ENCODE assay signal across 12 mouse cellular contexts in the genomic region with DNA sequence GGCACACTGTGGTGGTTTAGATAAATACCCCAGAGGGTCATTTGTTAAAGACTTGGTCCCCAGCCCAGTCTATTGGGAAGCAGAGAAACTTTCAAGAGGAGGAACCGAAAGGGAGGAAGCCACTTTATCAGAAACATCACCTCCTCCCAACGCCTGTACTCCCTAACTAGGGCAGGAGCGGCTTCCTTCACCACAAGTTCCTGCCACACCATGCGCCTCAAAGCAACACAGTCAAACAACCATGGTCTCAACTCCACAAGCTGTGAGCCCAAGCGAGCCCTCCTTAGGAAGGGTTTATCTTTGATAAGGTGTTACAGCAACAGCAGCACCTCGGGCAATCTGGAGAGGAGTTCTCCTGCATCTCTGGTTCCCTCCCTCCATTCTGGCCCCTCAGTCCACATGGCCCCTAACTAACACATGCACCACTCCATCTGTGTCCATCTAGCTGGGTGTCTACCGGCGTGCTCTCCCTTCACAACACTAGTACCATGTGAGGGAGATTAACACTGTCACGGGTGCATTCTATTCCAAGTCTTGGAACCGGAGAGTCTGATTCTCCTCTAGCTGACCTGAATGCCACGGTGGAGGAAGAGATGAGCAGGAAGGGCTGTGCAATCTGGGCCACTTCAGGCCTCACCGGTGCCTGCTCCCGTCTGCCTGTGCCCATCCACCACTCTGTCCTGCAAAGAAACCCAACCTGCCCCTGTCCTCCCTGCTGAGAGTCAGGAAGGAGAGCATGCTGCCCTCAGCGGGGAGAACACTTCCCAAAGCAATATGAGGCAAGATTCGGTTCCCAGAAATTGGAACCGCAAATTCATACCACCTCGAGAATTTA.
DNase-seq lines count a peak whose midpoint lies in the region; ATAC-seq lines count a peak whose summit lies in the region.
"Had no signal": no experiment of that assay in that cellular context is flagged by ENCODE, and none has a peak within 500 bp of the region (broad histone marks: within the 10 kb centered on the region; RNA-seq: fewer than 3 reads in every experiment).

No protein-coding gene starts in this region.

- H3K36me3 ChIP-seq in hindbrain, embryonic 16.5 days (ENCODE audit: control insufficient read depth, insufficient read depth, low read length): no peaks in the 10 kb centered on the region
- no peaks in the 10 kb centered on the region for H3K36me3 ChIP-seq in hindbrain, embryonic 14.5 days (replicated peaks; ENCODE audit: control insufficient read depth, insufficient read depth)
- H3K36me3 ChIP-seq in intestine, embryonic 15.5 days: no peaks in the 10 kb centered on the region

- no peak overlapping the region for H3K4me3 ChIP-seq in hindbrain, embryonic 16.5 days (ENCODE audit: low read length)
- no peak overlapping the region for H3K4me3 ChIP-seq in hindbrain, embryonic 14.5 days (replicated peaks; ENCODE audit: low read length)
- no peak overlapping the region for H3K4me3 ChIP-seq in intestine, embryonic 15.5 days (replicated peaks)

- no peak overlapping the region for H3K9ac ChIP-seq in hindbrain, embryonic 16.5 days (ENCODE audit: low read depth, low read length)
- H3K9ac ChIP-seq in hindbrain, embryonic 14.5 days: no peak overlapping the region
- no peak overlapping the region for H3K9ac ChIP-seq in intestine, embryonic 15.5 days

- no peaks in the 10 kb centered on the region; the same call in 1 of the 2 replicates for H3K4me1 ChIP-seq in hindbrain, embryonic 16.5 days (ENCODE audit: control insufficient read depth, insufficient read depth, low read depth, low read length)
- H3K4me1 ChIP-seq in hindbrain, embryonic 14.5 days (replicated peaks; ENCODE audit: control insufficient read depth, insufficient read depth, low read length): 0 out of 2 replicates have a peak, but pooled peaks cover 6% of the 10 kb centered on the region
- 0 out of 2 replicates have a peak, but pooled peaks cover 7% of the 10 kb centered on the region for H3K4me1 ChIP-seq in intestine, embryonic 15.5 days (replicated peaks)

- H3K9me3 ChIP-seq in hindbrain, embryonic 16.5 days (ENCODE audit: control insufficient read depth, low read length): no peaks in the 10 kb centered on the region; the same call in 1 of the 2 replicates
- peaks cover 6% of the 10 kb centered on the region; the same call in 1 of the 2 replicates for H3K9me3 ChIP-seq in hindbrain, embryonic 14.5 days (ENCODE audit: control insufficient read depth, low read length)
- H3K9me3 ChIP-seq in intestine, embryonic 15.5 days: no peaks in the 10 kb centered on the region

- no peak overlapping the region for H3K4me2 ChIP-seq in hindbrain, embryonic 16.5 days (ENCODE audit: low read length)
- no peak overlapping the region for H3K4me2 ChIP-seq in hindbrain, embryonic 14.5 days (replicated peaks)
- H3K4me2 ChIP-seq in intestine, embryonic 15.5 days (replicated peaks): no peak overlapping the region

- 85% methylated on average over 17 of the region's 17 CpGs for WGBS in hindbrain, embryonic 16.5 days
- 87% methylated on average over 17 of the region's 17 CpGs for WGBS in hindbrain, embryonic 14.5 days
- whole genome bisulfite sequencing in intestine, embryonic 15.5 days: 84% methylated on average over 17 of the region's 17 CpGs

- no peak for DNase-seq in hindbrain, embryonic 14.5 days (ENCODE audit: low spot score)
- peak; percentile 93 for DNase-seq in cerebellum, adult 11-12 months
- DNase-seq in liver: peak; percentile 29
- DNase-seq in thymus, postnatal 0 days (ENCODE audit: low spot score): peak; percentile 85
- DNase-seq in urinary bladder, adult 18-20 months (ENCODE audit: low spot score in 2 of 2): no peak
- DNase-seq in left cerebral cortex, adult 11 months (ENCODE audit: low spot score): no peak
- DNase-seq: gastrocnemius, postnatal 25 days; lung, adult 2 months; right cerebral cortex, adult 18-20 months had no signal

- no peaks in the 10 kb centered on the region for H3K27me3 ChIP-seq in hindbrain, embryonic 16.5 days (replicated peaks; ENCODE audit: control insufficient read depth, insufficient read depth, low read length)
- no peaks in the 10 kb centered on the region for H3K27me3 ChIP-seq in hindbrain, embryonic 14.5 days (ENCODE audit: control insufficient read depth, insufficient read depth, low read length)
- no peaks in the 10 kb centered on the region for H3K27me3 ChIP-seq in intestine, embryonic 15.5 days (replicated peaks)

- ATAC-seq in hindbrain, embryonic 16.5 days: peak; percentile 18; the same call in 1 of the 2 replicates
- ATAC-seq in hindbrain, embryonic 14.5 days (ENCODE audit: low FRiP score): no peak
- no peak for ATAC-seq in intestine, embryonic 15.5 days
- ATAC-seq: inflammation-experienced regulatory T-cells, adult 6 months had no signal

- H3K27ac ChIP-seq in hindbrain, embryonic 16.5 days (ENCODE audit: low read depth, low read length): no peak overlapping the region
- no peak overlapping the region for H3K27ac ChIP-seq in hindbrain, embryonic 14.5 days
- H3K27ac ChIP-seq in intestine, embryonic 15.5 days: no peak overlapping the region

Comparison
In these comparisons a context has a peak if more than half of its experiments do, and no peak if none do; other contexts are left out.
1. DNase-seq: peak in cerebellum, adult 11-12 months (single experiment), liver (single experiment) and thymus, postnatal 0 days (single experiment); none in hindbrain, embryonic 14.5 days (single experiment), urinary bladder, adult 18-20 months (0 of 2) and left cerebral cortex, adult 11 months (single experiment).